Mouse (Mus musculus) kidney, embryonic 14.5 days (tissue): ENCODE data around the gene Setd1b. TPM values are rescaled to one million over a fixed set of nuclear protein-coding genes. Genes with fewer than 3 reads are reported as not detected.
A peak's percentile ranks its signal among the peaks of the same experiment; 100 is the strongest.

Experiments
- ATAC-seq: fragments of 200-750 bp; cut with Nextera tagmentation; 2 replicates; pipeline ENCODE4 v1.8.0; 2017; ENCODE audit warnings: moderate number of reproducible peaks, mild to moderate bottlenecking, moderate TSS enrichment, moderate library complexity; ENCODE audit not compliant: low FRiP score, low TSS enrichment
- H3K27ac ChIP-seq: fragments of 300-500 bp; sonication (generic); 2 replicates; pipeline ENCODE4 v1.5.1; 2014; ENCODE audit warnings: low read depth, mild to moderate bottlenecking, low read length, moderate library complexity, mixed read lengths
- H3K27me3 ChIP-seq: fragments of 300-500 bp; sonication (generic); 2 replicates; pipeline ENCODE4 v1.6.1; 2014; ENCODE audit warnings: mild to moderate bottlenecking, low read length; ENCODE audit not compliant: control insufficient read depth, insufficient read depth
- H3K36me3 ChIP-seq: fragments of 300-500 bp; sonication (generic); 2 replicates; pipeline ENCODE4 v1.6.1; 2014; ENCODE audit warnings: low read length, mixed read lengths; ENCODE audit not compliant: control insufficient read depth, insufficient read depth
- H3K4me1 ChIP-seq: fragments of 300-500 bp; sonication (generic); 2 replicates; pipeline ENCODE4 v1.6.1; 2014; ENCODE audit warnings: low read length, mixed read lengths; ENCODE audit not compliant: control insufficient read depth, insufficient read depth
- H3K4me2 ChIP-seq: fragments of 300-500 bp; sonication (generic); replicated peaks from 2 replicates; pipeline ENCODE4 v1.6.1; 2014; ENCODE audit warnings: low read depth, mild to moderate bottlenecking, low read length
- H3K4me3 ChIP-seq: fragments of 300-500 bp; sonication (generic); 2 replicates; pipeline ENCODE4 v1.5.1; 2014; ENCODE audit warnings: mild to moderate bottlenecking, low read length
- H3K9ac ChIP-seq: fragments of 300-500 bp; sonication (generic); 2 replicates; pipeline ENCODE4 v1.6.1; 2014; ENCODE audit warnings: low read depth, mild to moderate bottlenecking, low read length, moderate library complexity
- H3K9me3 ChIP-seq: fragments of 300-500 bp; sonication (generic); 2 replicates; pipeline ENCODE4 v1.6.1; 2016; ENCODE audit warnings: low read length; ENCODE audit not compliant: control insufficient read depth
- WGBS: fragments of 180-500 bp; shearing (Covaris S2); extraction: QIAGEN DNeasy Blood & Tissue Kit; methylation state at CpG from one replicate; pipeline ENCODE4 v1.1.7; 2014; 5-methylcytosine and 5-hydroxymethylcytosine counted together
- polyA plus RNA-seq: library from polyadenylated mRNA; unstranded; fragments of >200 nt; fragmentation: Nextera tagmentation; extraction: Ambion mirVana; gene quantifications from 2 replicates; pipeline ENCODE4 v1.2.1, GENCODE M21; 2014

Gene Setd1b
- polyA plus RNA-seq, 1 experiment from 2014 or later = 16.7 TPM

DNA sequence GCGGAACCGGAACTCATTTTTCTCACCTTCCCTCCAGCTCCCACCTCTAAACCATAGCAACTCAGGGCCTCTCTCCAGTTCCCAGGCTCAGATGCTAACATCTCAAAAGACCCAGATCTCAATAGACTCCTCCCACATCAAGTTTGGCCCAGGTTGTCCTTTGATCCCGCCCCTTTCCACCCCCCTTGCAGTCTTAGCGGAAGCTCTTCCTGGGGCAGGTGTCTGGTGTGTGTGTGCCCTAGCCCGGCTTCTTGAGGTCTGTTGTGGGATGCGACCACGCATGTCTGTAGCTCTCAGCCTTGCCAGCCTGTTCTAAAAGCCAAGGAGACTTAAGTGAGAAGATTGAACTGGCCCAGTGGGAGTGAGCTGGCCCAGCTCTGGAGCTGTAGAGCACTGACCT lies 8.6 kb downstream of the Setd1b start:
- no peak overlapping the region; the same call in 1 of the 2 replicates for H3K27ac ChIP-seq
- H3K9ac ChIP-seq = peak overlapping the region; percentile 24; the same call in 1 of the 2 replicates
- 30% methylated on average over 7 of the region's 7 CpGs for WGBS
- H3K27me3 ChIP-seq = no peaks in the 10 kb centered on the region
- peak overlapping the region; percentile 47 for H3K4me2 ChIP-seq
- ATAC-seq = no peak
- H3K36me3 ChIP-seq = peaks cover 82% of the 10 kb centered on the region
- H3K9me3 ChIP-seq = no peaks in the 10 kb centered on the region
- H3K4me3 ChIP-seq = peak overlapping the region; percentile 33
- peaks cover 33% of the 10 kb centered on the region for H3K4me1 ChIP-seq

DNA sequence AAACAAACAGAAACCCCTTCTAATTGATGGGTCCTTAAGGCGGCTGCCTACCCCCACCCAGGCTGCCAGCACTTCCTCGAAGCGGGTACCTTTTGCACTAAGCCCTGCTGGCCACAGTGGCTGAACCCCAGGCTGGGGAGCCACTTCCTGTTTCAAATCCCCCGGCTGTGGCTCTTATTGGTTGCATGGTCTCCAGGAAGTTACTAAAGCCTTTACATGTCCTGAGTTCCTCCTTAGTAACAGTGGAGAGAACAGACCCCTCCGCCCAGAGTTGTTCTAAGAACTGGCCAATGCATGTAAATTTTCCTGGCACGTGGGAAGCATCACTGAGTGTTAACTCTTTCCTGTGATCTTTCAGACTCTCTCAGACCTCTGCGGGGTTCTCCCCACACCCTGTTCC lies 9.1 kb downstream of the Setd1b start:
- Histone ChIP-seq H3K36me3 (peaks cover 78% of the 10 kb centered on the region), H3K4me2 (peak overlapping the region; percentile 47), H3K4me1 (peaks cover 33% of the 10 kb centered on the region), H3K27ac (no peak overlapping the region; the same call in 1 of the 2 replicates), H3K9me3 (no peaks in the 10 kb centered on the region), H3K27me3 (no peaks in the 10 kb centered on the region), H3K9ac (peak overlapping the region; percentile 24; the same call in 1 of the 2 replicates), H3K4me3 (no peak overlapping the region)
- WGBS = 18% methylated on average over 7 of the region's 7 CpGs
- ATAC-seq = no peak; the same call in 1 of the 2 replicates

DNA sequence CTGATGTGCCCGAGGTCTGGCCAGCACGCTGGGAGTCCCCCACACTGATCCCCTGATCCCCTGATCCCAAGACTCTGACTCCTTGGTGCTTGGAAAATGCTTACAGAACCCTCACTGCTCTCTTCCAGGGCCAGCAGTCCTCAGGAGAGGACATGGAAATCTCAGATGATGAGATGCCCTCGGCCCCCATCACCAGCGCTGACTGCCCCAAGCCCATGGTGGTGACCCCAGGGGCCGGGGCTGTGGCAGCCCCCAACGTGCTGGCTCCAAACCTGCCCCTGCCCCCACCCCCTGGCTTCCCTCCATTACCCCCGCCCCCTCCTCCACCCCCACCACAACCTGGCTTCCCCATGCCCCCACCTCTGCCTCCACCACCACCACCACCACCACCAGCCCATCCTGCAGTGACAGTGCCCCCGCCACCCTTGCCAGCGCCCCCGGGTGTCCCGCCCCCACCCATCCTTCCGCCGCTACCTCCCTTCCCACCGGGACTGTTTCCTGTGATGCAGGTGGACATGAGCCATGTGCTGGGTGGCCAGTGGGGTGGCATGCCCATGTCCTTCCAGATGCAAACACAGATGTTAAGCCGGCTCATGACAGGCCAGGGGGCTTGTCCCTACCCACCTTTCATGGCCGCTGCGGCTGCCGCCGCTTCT lies 9.8 kb downstream of the Setd1b start:
- no peak for ATAC-seq
- H3K4me2 ChIP-seq = no peak overlapping the region
- H3K27me3 ChIP-seq = no peaks in the 10 kb centered on the region
- H3K36me3 ChIP-seq = peaks cover 77% of the 10 kb centered on the region
- H3K27ac ChIP-seq = no peak overlapping the region
- WGBS = 90% methylated on average over 19 of the region's 19 CpGs
- no peaks in the 10 kb centered on the region for H3K9me3 ChIP-seq
- no peak overlapping the region for H3K9ac ChIP-seq
- H3K4me1 ChIP-seq = peaks cover 33% of the 10 kb centered on the region
- H3K4me3 ChIP-seq = no peak overlapping the region

DNA sequence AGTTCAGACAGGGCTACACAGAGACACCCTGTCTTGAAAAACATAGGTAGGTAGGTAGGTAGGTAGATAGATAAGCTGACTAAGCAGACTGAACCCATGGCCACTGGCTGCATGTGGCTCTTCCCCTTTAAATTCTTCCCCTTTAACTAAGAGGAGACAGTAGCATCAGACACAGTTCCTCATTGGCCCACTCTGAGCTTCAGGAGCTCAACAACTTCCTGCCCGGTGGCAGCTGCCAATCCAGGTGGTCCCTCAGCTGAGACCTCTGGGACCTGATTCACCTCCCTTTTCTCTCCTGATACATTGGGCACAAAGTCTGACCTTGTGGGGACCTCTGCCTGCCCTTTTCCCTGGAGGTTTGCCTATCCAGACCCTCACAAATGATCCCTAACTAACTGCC lies 10.9 kb downstream of the Setd1b start:
- H3K4me2 ChIP-seq = no peak overlapping the region
- H3K4me1 ChIP-seq = peaks cover 33% of the 10 kb centered on the region
- H3K9ac ChIP-seq = no peak overlapping the region
- H3K9me3 ChIP-seq = no peaks in the 10 kb centered on the region
- WGBS = 81% methylated on average over 1 of the region's 1 CpGs
- no peak overlapping the region for H3K4me3 ChIP-seq
- H3K27ac ChIP-seq = no peak overlapping the region
- peaks cover 77% of the 10 kb centered on the region for H3K36me3 ChIP-seq
- ATAC-seq = no peak
- H3K27me3 ChIP-seq = no peaks in the 10 kb centered on the region

DNA sequence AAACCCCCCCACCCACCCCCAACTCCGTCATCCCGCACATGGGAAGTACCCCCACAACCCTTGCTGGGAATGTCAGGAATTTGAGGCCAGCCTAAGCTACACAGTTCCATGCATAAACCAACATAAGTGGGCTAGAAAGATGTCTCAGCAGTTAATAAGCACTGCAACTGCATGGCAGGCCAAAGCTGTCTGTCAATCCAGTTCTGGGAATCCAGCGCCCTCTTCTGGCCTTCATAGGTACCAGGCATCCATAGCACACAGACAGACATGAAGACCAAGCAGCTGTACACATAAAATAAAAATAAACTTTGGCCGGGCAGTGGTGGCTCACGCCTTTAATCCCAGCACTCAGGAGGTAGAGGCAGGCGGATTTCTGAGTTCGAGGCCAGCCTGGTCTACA lies 13.4 kb downstream of the Setd1b start:
- peaks cover 12% of the 10 kb centered on the region for H3K4me1 ChIP-seq
- H3K4me2 ChIP-seq = no peak overlapping the region
- H3K27ac ChIP-seq = no peak overlapping the region
- no peak for ATAC-seq
- 57% methylated on average over 7 of the region's 7 CpGs for WGBS
- H3K4me3 ChIP-seq = no peak overlapping the region
- no peak overlapping the region for H3K9ac ChIP-seq
- H3K36me3 ChIP-seq = peaks cover 82% of the 10 kb centered on the region
- H3K9me3 ChIP-seq = no peaks in the 10 kb centered on the region
- no peaks in the 10 kb centered on the region for H3K27me3 ChIP-seq

DNA sequence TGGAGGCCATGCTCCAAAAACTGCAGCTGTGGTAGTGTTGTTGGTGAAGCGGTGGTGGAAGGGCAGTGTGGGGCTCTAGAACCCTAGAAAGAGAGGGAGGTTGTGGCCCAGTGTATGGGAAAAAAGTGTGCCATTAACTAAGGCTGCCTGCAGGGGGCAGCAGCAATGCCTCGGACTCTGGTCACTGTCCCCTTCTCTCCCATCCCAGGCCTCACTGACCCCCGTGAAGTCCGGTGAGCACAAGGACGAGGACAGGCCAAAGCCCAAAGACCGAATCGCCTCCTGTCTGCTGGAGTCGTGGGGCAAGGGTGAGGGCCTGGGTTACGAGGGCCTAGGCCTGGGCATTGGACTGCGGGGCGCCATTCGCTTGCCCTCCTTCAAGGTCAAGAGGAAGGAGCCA lies 14.8 kb downstream of the Setd1b start:
- no peak for ATAC-seq

DNA sequence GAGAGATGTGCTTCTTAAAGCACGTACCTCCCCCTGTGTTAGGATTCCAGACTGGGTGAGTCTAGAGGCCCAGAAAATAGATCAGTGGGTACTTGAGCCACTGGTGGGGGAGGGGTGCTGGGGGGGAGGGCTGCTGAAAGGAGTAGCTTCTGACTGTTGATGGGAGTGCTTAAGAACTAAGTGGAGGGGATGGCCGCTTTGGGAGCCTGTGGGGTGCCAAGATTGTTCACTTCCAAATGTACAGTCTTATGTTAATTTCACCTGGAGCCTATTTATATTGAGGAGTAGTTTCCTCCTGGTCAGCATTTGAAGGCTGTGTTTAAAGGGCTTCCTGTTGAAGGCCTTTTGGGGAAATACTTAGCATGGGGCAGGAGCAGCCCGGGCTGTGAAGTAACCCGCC lies 16.0 kb downstream of the Setd1b start:
- Histone ChIP-seq H3K4me1 (no peaks in the 10 kb centered on the region), H3K4me3 (no peak overlapping the region), H3K36me3 (peaks cover 87% of the 10 kb centered on the region), H3K27me3 (no peaks in the 10 kb centered on the region), H3K9ac (no peak overlapping the region), H3K9me3 (no peaks in the 10 kb centered on the region), H3K4me2 (no peak overlapping the region), H3K27ac (no peak overlapping the region)
- no peak for ATAC-seq
- WGBS = 85% methylated on average over 4 of the region's 4 CpGs

More for the DNA sequence above, 14.8 kb downstream of the Setd1b start:
- 87% methylated on average over 12 of the region's 12 CpGs for WGBS
- H3K36me3 ChIP-seq = peaks cover 88% of the 10 kb centered on the region
- no peak overlapping the region for H3K9ac ChIP-seq
- peaks cover under 1% of the 10 kb centered on the region; the same call in 1 of the 2 replicates for H3K4me1 ChIP-seq
- no peak overlapping the region for H3K4me2 ChIP-seq
- H3K9me3 ChIP-seq = no peaks in the 10 kb centered on the region
- H3K4me3 ChIP-seq = no peak overlapping the region
- no peaks in the 10 kb centered on the region for H3K27me3 ChIP-seq
- H3K27ac ChIP-seq = no peak overlapping the region

DNA sequence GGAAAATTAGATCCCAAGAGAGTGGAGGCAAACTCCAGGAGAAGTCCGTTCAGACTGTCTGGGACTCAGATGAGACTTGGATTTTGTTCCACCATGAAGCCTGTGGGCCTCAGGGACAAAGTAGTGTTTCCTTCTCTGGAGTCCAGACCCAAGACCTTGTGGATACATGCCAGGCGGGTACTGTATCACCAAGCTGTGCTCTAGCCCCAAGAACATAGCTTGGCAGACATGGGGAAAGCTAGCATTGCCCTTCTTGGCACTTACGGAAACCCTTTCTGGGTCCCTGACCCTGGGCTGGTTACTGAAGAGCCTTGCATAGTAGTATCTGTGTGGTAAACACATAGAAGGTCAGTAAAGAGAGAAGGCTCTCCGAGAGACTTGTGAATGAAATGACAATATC lies 17.5 kb downstream of the Setd1b start:
- no peak for ATAC-seq
- 93% methylated on average over 4 of the region's 4 CpGs for WGBS
- Histone ChIP-seq H3K36me3 (peaks cover 89% of the 10 kb centered on the region), H3K4me3 (no peak overlapping the region), H3K4me1 (no peaks in the 10 kb centered on the region), H3K9ac (no peak overlapping the region), H3K27me3 (no peaks in the 10 kb centered on the region), H3K4me2 (no peak overlapping the region), H3K9me3 (no peaks in the 10 kb centered on the region), H3K27ac (no peak overlapping the region)

DNA sequence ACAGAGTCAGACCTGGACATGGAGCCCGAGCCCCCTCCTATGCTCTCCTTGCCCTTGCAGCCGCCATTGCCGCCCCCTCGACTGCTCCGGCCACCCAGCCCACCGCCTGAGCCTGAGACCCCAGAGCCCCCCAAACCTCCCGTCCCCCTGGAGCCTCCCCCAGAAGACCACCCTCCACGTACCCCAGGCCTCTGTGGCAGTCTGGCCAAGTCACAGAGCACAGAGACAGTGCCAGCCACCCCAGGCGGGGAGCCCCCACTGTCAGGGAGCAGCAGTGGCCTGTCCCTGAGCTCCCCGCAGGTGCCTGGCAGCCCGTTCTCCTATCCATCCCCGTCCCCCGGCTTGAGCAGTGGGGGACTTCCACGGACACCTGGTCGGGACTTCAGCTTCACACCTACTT lies 17.9 kb downstream of the Setd1b start:
- Histone ChIP-seq H3K9ac (no peak overlapping the region), H3K4me1 (no peaks in the 10 kb centered on the region), H3K36me3 (peaks cover 88% of the 10 kb centered on the region), H3K4me2 (no peak overlapping the region), H3K27ac (no peak overlapping the region), H3K9me3 (no peaks in the 10 kb centered on the region), H3K27me3 (no peaks in the 10 kb centered on the region), H3K4me3 (no peak overlapping the region)
- 98% methylated on average over 15 of the region's 15 CpGs for WGBS
- no peak for ATAC-seq
